Mouse (Mus musculus): ENCODE data around the gene Cdkal1.

GRCm38 (mm10) chr13:29624929-29625328 lies 230.5 kb downstream of the Cdkal1 start:
- TF ChIP-seq POLR2A (IDR thresholded peaks at IDR 0.05; ENCODE audit: borderline replicate concordance, insufficient read depth, low read length) = no peak
- no peak for TF ChIP-seq CTCF (IDR thresholded peaks at IDR 0.05; ENCODE audit: borderline replicate concordance, insufficient read depth, low read depth, low read length)
